Mouse (Mus musculus) liver, adult (tissue): ENCODE results near the gene Ptk6.

Source experiments
- GATA4 ChIP-seq: IDR thresholded peaks from 2 replicates; pipeline ENCODE4 v1.6.1; 2014; ENCODE audit warnings: mild to moderate bottlenecking, low read length; ENCODE audit not compliant: insufficient replicate concordance

The Ptk6 gene

GRCm38 (mm10) chr2:181233443-181233842 lies 30.9 kb upstream of the Ptk6 start:
- TF ChIP-seq GATA4, result no peak

- TF ChIP-seq GATA4, result no peak
Measured at GRCm38 (mm10) chr2:181231171-181231570, 28.6 kb upstream of the Ptk6 start.

- no peak for TF ChIP-seq GATA4
Measured at GRCm38 (mm10) chr2:181228335-181228734, 25.7 kb upstream of the Ptk6 start.

GRCm38 (mm10) chr2:181227122-181227521 lies 24.5 kb upstream of the Ptk6 start:
- TF ChIP-seq GATA4, result no peak

- TF ChIP-seq GATA4, result no peak
Measured at GRCm38 (mm10) chr2:181224994-181225393, 22.4 kb upstream of the Ptk6 start.

- no peak for TF ChIP-seq GATA4
Measured at GRCm38 (mm10) chr2:181220361-181220760, 17.8 kb upstream of the Ptk6 start.

- no peak for TF ChIP-seq GATA4
Measured at GRCm38 (mm10) chr2:181219538-181220216, 17.1 kb upstream of the Ptk6 start, which contains the start of gene Fndc11. Gene Fndc11 (plus strand): TSS chr2:181220013.

- no peak for TF ChIP-seq GATA4
Measured at GRCm38 (mm10) chr2:181218881-181219485, 16.4 kb upstream of the Ptk6 start.

GRCm38 (mm10) chr2:181216037-181216436 lies 13.4 kb upstream of the Ptk6 start:
- no peak for TF ChIP-seq GATA4

GRCm38 (mm10) chr2:181213021-181213445 lies 10.4 kb upstream of the Ptk6 start, which contains the start of gene Srms:
Gene Srms (minus strand): TSS chr2:181213185.
- no peak for TF ChIP-seq GATA4

- TF ChIP-seq GATA4, result peak; percentile 19; the same call in 1 of the 2 replicates
Measured at GRCm38 (mm10) chr2:181212389-181213020, 9.9 kb upstream of the Ptk6 start.

GRCm38 (mm10) chr2:181206118-181206517 lies 3.5 kb upstream of the Ptk6 start:
- TF ChIP-seq GATA4, result no peak

GRCm38 (mm10) chr2:181205678-181206077 lies 3.1 kb upstream of the Ptk6 start:
- no peak for TF ChIP-seq GATA4

- TF ChIP-seq GATA4, result no peak
Measured at GRCm38 (mm10) chr2:181202886-181203285, 297 bp upstream of the Ptk6 start.

GRCm38 (mm10) chr2:181201606-181202005 lies 983 bp downstream of the Ptk6 start:
- no peak for TF ChIP-seq GATA4

- no peak for TF ChIP-seq GATA4
Measured at GRCm38 (mm10) chr2:181196628-181197300, 5.8 kb downstream of the Ptk6 start.

- TF ChIP-seq GATA4, result no peak
Measured at GRCm38 (mm10) chr2:181193044-181193443, 9.5 kb downstream of the Ptk6 start.
